Mouse (Mus musculus) erythroblast, adult 5-6 weeks (primary cell): ENCODE measurements around the gene Tnfrsf13b. TPM values are rescaled to one million over a fixed set of nuclear protein-coding genes. Genes with fewer than 3 reads are reported as not detected.

ENCODE experiments used
- total RNA-seq, 2 experiments: library from RNA; stranded (forward) in 1 of 2; stranded (reverse) in 1 of 2; fragments of 150-400 nt in 1 of 2; fragments of 200-764, 138-1000 nt in 1 of 2; gene quantifications; 2 replicates each; pipeline versions ENCODE4 v1.2.3 to v1.2.4; 2015 to 2017; ENCODE audit warnings: low replicate concordance in 2 of 2

Tnfrsf13b gene
- total RNA-seq, 2 experiments from 2014 or later = 10.2 to 18.9 TPM

Other genes with a start within 250 kb of the Tnfrsf13b start
- 1.9 and 8.8 TPM in 2 replicates for gene Tmem11, start 247.5 kb upstream of the Tnfrsf13b start, total RNA-seq (2015; ENCODE audit: low replicate concordance)
- gene Tmem11, start 247.5 kb upstream of the Tnfrsf13b start, total RNA-seq (2017; ENCODE audit: low replicate concordance) = 7.2 and 13.5 TPM in 2 replicates
- 6.1 and 7.1 TPM in 2 replicates for gene Natd1, start 212.0 kb upstream of the Tnfrsf13b start, total RNA-seq (2015; ENCODE audit: low replicate concordance)
- 2.4 and 4.5 TPM in 2 replicates for gene Natd1, start 212.0 kb upstream of the Tnfrsf13b start, total RNA-seq (2017; ENCODE audit: low replicate concordance)
- 28.1 and 29.7 TPM in 2 replicates for gene Map2k3, start 194.7 kb upstream of the Tnfrsf13b start, total RNA-seq (2015; ENCODE audit: low replicate concordance)
- 21.6 and 45.6 TPM in 2 replicates for gene Map2k3, start 194.7 kb upstream of the Tnfrsf13b start, total RNA-seq (2017; ENCODE audit: low replicate concordance)
- not detected in 2 replicates for gene Kcnj12, start 104.2 kb upstream of the Tnfrsf13b start, total RNA-seq (2015; ENCODE audit: low replicate concordance)
- gene Kcnj12, start 104.2 kb upstream of the Tnfrsf13b start, total RNA-seq (2017; ENCODE audit: low replicate concordance) = not detected in 2 replicates
- gene Usp22, start 48.3 kb downstream of the Tnfrsf13b start, total RNA-seq (2015; ENCODE audit: low replicate concordance) = 6.5 and 7.7 TPM in 2 replicates
- gene Usp22, start 48.3 kb downstream of the Tnfrsf13b start, total RNA-seq (2017; ENCODE audit: low replicate concordance) = 14.6 and 18.0 TPM in 2 replicates
- not detected in 2 replicates for gene Aldh3a1, start 80.8 kb downstream of the Tnfrsf13b start, total RNA-seq (2015; ENCODE audit: low replicate concordance)
- gene Aldh3a1, start 80.8 kb downstream of the Tnfrsf13b start, total RNA-seq (2017; ENCODE audit: low replicate concordance) = not detected in 2 replicates
- 14.6 and 20.5 TPM in 2 replicates for gene Aldh3a2, start 140.7 kb downstream of the Tnfrsf13b start, total RNA-seq (2015; ENCODE audit: low replicate concordance)
- 5.0 and 20.4 TPM in 2 replicates for gene Aldh3a2, start 140.7 kb downstream of the Tnfrsf13b start, total RNA-seq (2017; ENCODE audit: low replicate concordance)
- gene Slc47a2, start 216.1 kb downstream of the Tnfrsf13b start, total RNA-seq (2015; ENCODE audit: low replicate concordance) = not detected in 2 replicates
- not detected in 2 replicates for gene Slc47a2, start 216.1 kb downstream of the Tnfrsf13b start, total RNA-seq (2017; ENCODE audit: low replicate concordance)